ENCODE assay signal across 23 mouse cellular contexts in the genomic region with DNA sequence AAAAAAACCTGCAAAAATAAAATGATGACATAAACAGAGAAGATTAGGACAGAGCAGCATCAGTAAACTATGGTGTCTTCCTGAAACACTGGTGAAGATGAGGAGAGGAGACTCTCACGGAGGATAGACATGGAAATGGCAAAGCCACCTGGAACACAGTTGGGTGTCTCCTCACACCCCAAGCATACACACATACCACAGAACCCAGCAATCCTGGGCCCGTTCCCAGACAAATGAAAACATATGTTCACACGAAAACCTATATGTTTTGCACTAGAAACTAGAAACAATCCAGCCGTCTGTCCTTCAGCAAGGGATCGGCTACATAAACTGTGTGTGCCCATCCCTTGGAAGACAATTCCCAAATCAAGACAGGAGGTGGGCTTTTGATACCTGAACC. TPM values are rescaled to one million over a fixed set of nuclear protein-coding genes. Genes with fewer than 3 reads are reported as not detected.
A peak's percentile ranks its signal among the peaks of the same experiment; 100 is the strongest.
DNase-seq lines count a peak whose midpoint lies in the region; ATAC-seq and TF ChIP-seq lines count a peak whose summit lies in the region.
"Had no signal": no experiment of that assay in that cellular context is flagged by ENCODE, and none has a peak within 500 bp of the region (broad histone marks: within the 10 kb centered on the region; RNA-seq: fewer than 3 reads in every experiment).

No protein-coding gene starts in this region.

- H3K9me3 ChIP-seq in forebrain, postnatal 0 days (ENCODE audit: low read length) = no peaks in the 10 kb centered on the region
- no peaks in the 10 kb centered on the region for H3K9me3 ChIP-seq in forebrain, embryonic 13.5 days (replicated peaks)
- H3K9me3 ChIP-seq in midbrain, embryonic 11.5 days (ENCODE audit: control insufficient read depth, low read length) = no peaks in the 10 kb centered on the region
- H3K9me3 ChIP-seq in midbrain, postnatal 0 days (ENCODE audit: low read length) = no peaks in the 10 kb centered on the region
- no peaks in the 10 kb centered on the region for H3K9me3 ChIP-seq in embryonic facial prominence, embryonic 14.5 days (ENCODE audit: control insufficient read depth, low read length)
- H3K9me3 ChIP-seq in hindbrain, embryonic 12.5 days (replicated peaks) = no peaks in the 10 kb centered on the region
- H3K9me3 ChIP-seq: forebrain, embryonic 15.5 days; heart, embryonic 15.5 days; intestine, embryonic 15.5 days had no signal

- 79% methylated on average over 5 of the region's 5 CpGs for WGBS in forebrain, postnatal 0 days
- 81% methylated on average over 5 of the region's 5 CpGs for WGBS in forebrain, embryonic 13.5 days
- WGBS in midbrain, embryonic 11.5 days = 73% methylated on average over 5 of the region's 5 CpGs
- 86% methylated on average over 5 of the region's 5 CpGs for WGBS in midbrain, postnatal 0 days
- 36% methylated on average over 5 of the region's 5 CpGs for WGBS in embryonic facial prominence, embryonic 14.5 days
- 61% methylated on average over 5 of the region's 5 CpGs for WGBS in hindbrain, embryonic 12.5 days

- no peak for TF ChIP-seq CTCF in forebrain, postnatal 0 days (IDR thresholded peaks at IDR 0.05; ENCODE audit: low read depth)
- TF ChIP-seq CTCF in midbrain, postnatal 0 days (IDR thresholded peaks at IDR 0.05) = no peak

- no peaks in the 10 kb centered on the region; the same call in 1 of the 2 replicates for H3K36me3 ChIP-seq in forebrain, postnatal 0 days (ENCODE audit: insufficient read depth)
- no peaks in the 10 kb centered on the region for H3K36me3 ChIP-seq in forebrain, embryonic 13.5 days (ENCODE audit: poor library complexity, severe bottlenecking)
- no peaks in the 10 kb centered on the region for H3K36me3 ChIP-seq in midbrain, embryonic 11.5 days (ENCODE audit: control insufficient read depth, insufficient read depth, low read length)
- H3K36me3 ChIP-seq in midbrain, postnatal 0 days (ENCODE audit: insufficient read depth, low read length) = peaks cover 9% of the 10 kb centered on the region; the same call in 1 of the 2 replicates
- no peaks in the 10 kb centered on the region for H3K36me3 ChIP-seq in embryonic facial prominence, embryonic 14.5 days (ENCODE audit: control insufficient read depth, insufficient read depth, low read length)
- no peaks in the 10 kb centered on the region for H3K36me3 ChIP-seq in hindbrain, embryonic 12.5 days
- H3K36me3 ChIP-seq: forebrain, embryonic 15.5 days; heart, embryonic 15.5 days; intestine, embryonic 15.5 days had no signal

- H3K9ac ChIP-seq in forebrain, postnatal 0 days = no peak overlapping the region
- no peak overlapping the region for H3K9ac ChIP-seq in forebrain, embryonic 13.5 days
- no peak overlapping the region for H3K9ac ChIP-seq in midbrain, embryonic 11.5 days (ENCODE audit: low read length)
- no peak overlapping the region for H3K9ac ChIP-seq in midbrain, postnatal 0 days (replicated peaks; ENCODE audit: low read length, poor library complexity, severe bottlenecking)
- H3K9ac ChIP-seq in embryonic facial prominence, embryonic 14.5 days (ENCODE audit: low read depth, low read length) = no peak overlapping the region
- H3K9ac ChIP-seq in hindbrain, embryonic 12.5 days = no peak overlapping the region
- H3K9ac ChIP-seq: forebrain, embryonic 15.5 days; heart, embryonic 15.5 days; hindbrain, embryonic 14.5 days; intestine, embryonic 15.5 days had no signal

- no peak overlapping the region for H3K4me2 ChIP-seq in forebrain, postnatal 0 days (ENCODE audit: low read depth)
- H3K4me2 ChIP-seq in forebrain, embryonic 13.5 days = no peak overlapping the region
- H3K4me2 ChIP-seq in midbrain, embryonic 11.5 days = no peak overlapping the region
- H3K4me2 ChIP-seq in midbrain, postnatal 0 days (ENCODE audit: low read depth, low read length, poor library complexity, severe bottlenecking) = no peak overlapping the region
- H3K4me2 ChIP-seq in embryonic facial prominence, embryonic 14.5 days (ENCODE audit: low read depth, low read length) = no peak overlapping the region
- no peak overlapping the region for H3K4me2 ChIP-seq in hindbrain, embryonic 12.5 days (replicated peaks)
- H3K4me2 ChIP-seq: forebrain, embryonic 15.5 days; heart, embryonic 11.5 days; heart, embryonic 15.5 days; hindbrain, embryonic 14.5 days; intestine, embryonic 15.5 days had no signal

- H3K4me3 ChIP-seq in forebrain, postnatal 0 days (ENCODE audit: low read depth, low read length) = no peak overlapping the region
- H3K4me3 ChIP-seq in forebrain, embryonic 13.5 days = no peak overlapping the region
- H3K4me3 ChIP-seq in midbrain, embryonic 11.5 days (ENCODE audit: low read depth, low read length) = no peak overlapping the region
- H3K4me3 ChIP-seq in midbrain, postnatal 0 days (ENCODE audit: low read depth, low read length) = no peak overlapping the region
- H3K4me3 ChIP-seq in embryonic facial prominence, embryonic 14.5 days (ENCODE audit: low read depth, low read length) = no peak overlapping the region
- no peak overlapping the region for H3K4me3 ChIP-seq in hindbrain, embryonic 12.5 days
- H3K4me3 ChIP-seq: forebrain, embryonic 15.5 days; heart, adult 2 months; heart, embryonic 15.5 days; intestine, embryonic 15.5 days had no signal

- ATAC-seq in forebrain, postnatal 0 days = no peak
- ATAC-seq in forebrain, embryonic 13.5 days = no peak
- no peak for ATAC-seq in midbrain, embryonic 11.5 days (ENCODE audit: low FRiP score)
- no peak for ATAC-seq in midbrain, postnatal 0 days (ENCODE audit: low FRiP score)
- ATAC-seq in embryonic facial prominence, embryonic 14.5 days (ENCODE audit: low read depth) = no peak
- ATAC-seq in hindbrain, embryonic 12.5 days (ENCODE audit: low FRiP score) = no peak
- no peak for ATAC-seq in megakaryocyte, adult 5-6 weeks (ENCODE audit: poor library complexity, severe bottlenecking)
- ATAC-seq: forebrain, embryonic 15.5 days; intestine, embryonic 15.5 days had no signal

- H3K4me1 ChIP-seq in forebrain, postnatal 0 days (ENCODE audit: insufficient read depth) = peaks cover 8% of the 10 kb centered on the region; the same call in 1 of the 2 replicates
- H3K4me1 ChIP-seq in forebrain, embryonic 13.5 days = peaks cover 41% of the 10 kb centered on the region
- peaks cover 20% of the 10 kb centered on the region for H3K4me1 ChIP-seq in midbrain, embryonic 11.5 days (ENCODE audit: control insufficient read depth, insufficient read depth, low read length)
- peaks cover 6% of the 10 kb centered on the region; the same call in 1 of the 2 replicates for H3K4me1 ChIP-seq in midbrain, postnatal 0 days (ENCODE audit: insufficient read depth, low read length)
- H3K4me1 ChIP-seq in embryonic facial prominence, embryonic 14.5 days (ENCODE audit: control insufficient read depth, insufficient read depth, low read length) = peaks cover 30% of the 10 kb centered on the region
- H3K4me1 ChIP-seq in hindbrain, embryonic 12.5 days = peaks cover 43% of the 10 kb centered on the region

- no peak overlapping the region for H3K27ac ChIP-seq in forebrain, postnatal 0 days (ENCODE audit: low read depth, low read length)
- H3K27ac ChIP-seq in forebrain, embryonic 13.5 days = no peak overlapping the region
- H3K27ac ChIP-seq in midbrain, embryonic 11.5 days (ENCODE audit: low read depth, low read length) = no peak overlapping the region
- no peak overlapping the region for H3K27ac ChIP-seq in midbrain, postnatal 0 days (ENCODE audit: low read depth, low read length)
- H3K27ac ChIP-seq in embryonic facial prominence, embryonic 14.5 days (replicated peaks; ENCODE audit: low read depth, low read length) = 0 out of 2 replicates have a peak overlapping the region, but pooled peaks have one; percentile 55
- H3K27ac ChIP-seq in hindbrain, embryonic 12.5 days = no peak overlapping the region
- H3K27ac ChIP-seq: forebrain, embryonic 15.5 days; heart, adult 2 months; heart, embryonic 15.5 days; hindbrain, embryonic 14.5 days; intestine, embryonic 15.5 days had no signal

- peak; percentile 54 for DNase-seq in forebrain, postnatal 0 days
- peak; percentile 51 for DNase-seq in midbrain, embryonic 11.5 days (ENCODE audit: low spot score, missing footprints)
- DNase-seq in midbrain, postnatal 0 days (ENCODE audit: low spot score) = no peak
- no peak for DNase-seq in embryonic facial prominence, embryonic 14.5 days (ENCODE audit: low spot score)
- DNase-seq: adrenal gland, adult 8-10 months; adrenal gland, postnatal 36 days; cerebellum, adult 11 months; cerebellum, adult 8-10 months; embryo, embryonic 11 days; gastrocnemius, postnatal 14 days; heart, adult 2 months; heart, postnatal 14 days; kidney, adult 18-20 months had no signal

- no peaks in the 10 kb centered on the region for H3K27me3 ChIP-seq in forebrain, postnatal 0 days (ENCODE audit: insufficient read depth, low read length)
- H3K27me3 ChIP-seq in forebrain, embryonic 13.5 days = peaks cover 18% of the 10 kb centered on the region
- peaks cover 14% of the 10 kb centered on the region for H3K27me3 ChIP-seq in midbrain, embryonic 11.5 days (ENCODE audit: control insufficient read depth, insufficient read depth, low read length)
- H3K27me3 ChIP-seq in midbrain, postnatal 0 days (ENCODE audit: insufficient read depth, low read length) = peaks cover 3% of the 10 kb centered on the region; the same call in 1 of the 2 replicates
- 0 out of 2 replicates have a peak, but pooled peaks cover 5% of the 10 kb centered on the region for H3K27me3 ChIP-seq in embryonic facial prominence, embryonic 14.5 days (replicated peaks; ENCODE audit: control insufficient read depth, insufficient read depth, low read length)
- H3K27me3 ChIP-seq in hindbrain, embryonic 12.5 days = peaks cover 18% of the 10 kb centered on the region
- H3K27me3 ChIP-seq: forebrain, embryonic 15.5 days had no signal

RNA-seq across cellular contexts. Expression of a gene that starts 9.6 kb away (rescaled TPM):
- 8.6 and 17.2 TPM in 2 replicates for total RNA-seq in forebrain, postnatal 0 days (2014; rRNA removed)
- polyA plus RNA-seq in forebrain, postnatal 0 days (2015; fragmentation: Nextera tagmentation; extraction: Ambion mirVana) = 17.8 and 28.2 TPM in 2 replicates
- polyA plus RNA-seq in forebrain, embryonic 13.5 days (2015; fragmentation: Nextera tagmentation; extraction: Ambion mirVana) = 7.0 and 8.0 TPM in 2 replicates
- 7.3 and 10.9 TPM in 2 replicates for polyA plus RNA-seq in midbrain, embryonic 11.5 days (2014; fragmentation: Nextera tagmentation; extraction: Ambion mirVana)
- 25.8 and 33.4 TPM in 2 replicates for total RNA-seq in midbrain, postnatal 0 days (2014; rRNA removed)
- polyA plus RNA-seq in midbrain, postnatal 0 days (2015; fragmentation: Nextera tagmentation; extraction: Ambion mirVana) = 37.8 and 40.7 TPM in 2 replicates
- 26.4 and 31.8 TPM in 2 replicates for polyA plus RNA-seq in embryonic facial prominence, embryonic 14.5 days (2014; fragmentation: Nextera tagmentation; extraction: Ambion mirVana)
- 17.9 and 19.4 TPM in 2 replicates for polyA plus RNA-seq in hindbrain, embryonic 12.5 days (2016; fragmentation: Nextera tagmentation; extraction: Ambion mirVana)
- total RNA-seq in megakaryocyte, adult 5-6 weeks (2015) = 5.6 and 6.4 TPM in 2 replicates
- total RNA-seq in megakaryocyte, adult 5-6 weeks (2017) = 4.4 and 5.4 TPM in 2 replicates

RNA-seq across cellular contexts. Expression of a gene that starts 60.0 kb away (rescaled TPM):
- 0.29 TPM in 1 of 2 replicates, not detected in the other for total RNA-seq in forebrain, postnatal 0 days (2014; rRNA removed)
- polyA plus RNA-seq in forebrain, postnatal 0 days (2015; fragmentation: Nextera tagmentation; extraction: Ambion mirVana) = 0.19 and 0.44 TPM in 2 replicates
- polyA plus RNA-seq in forebrain, embryonic 13.5 days (2015; fragmentation: Nextera tagmentation; extraction: Ambion mirVana) = 0.11 and 0.34 TPM in 2 replicates
- polyA plus RNA-seq in midbrain, embryonic 11.5 days (2014; fragmentation: Nextera tagmentation; extraction: Ambion mirVana) = 1.1 and 1.7 TPM in 2 replicates
- 0.44 and 0.61 TPM in 2 replicates for total RNA-seq in midbrain, postnatal 0 days (2014; rRNA removed)
- polyA plus RNA-seq in midbrain, postnatal 0 days (2015; fragmentation: Nextera tagmentation; extraction: Ambion mirVana) = 0.33 and 0.53 TPM in 2 replicates
- polyA plus RNA-seq in embryonic facial prominence, embryonic 14.5 days (2014; fragmentation: Nextera tagmentation; extraction: Ambion mirVana) = 3.1 and 4.6 TPM in 2 replicates
- polyA plus RNA-seq in hindbrain, embryonic 12.5 days (2016; fragmentation: Nextera tagmentation; extraction: Ambion mirVana) = 2.5 and 2.9 TPM in 2 replicates
- total RNA-seq in megakaryocyte, adult 5-6 weeks (2015) = not detected in 2 replicates
- total RNA-seq in megakaryocyte, adult 5-6 weeks (2017) = not detected in 2 replicates
- total RNA-seq: common myeloid progenitor, adult 5-6 weeks; hematopoietic stem cell, adult 5-6 weeks had no signal

Comparison
In these comparisons a context has a peak if more than half of its experiments do, and no peak if none do; other contexts are left out.
1. DNase-seq: peak in forebrain, postnatal 0 days (single experiment) and midbrain, embryonic 11.5 days (single experiment); none in midbrain, postnatal 0 days (single experiment) and embryonic facial prominence, embryonic 14.5 days (single experiment).